Mouse (Mus musculus): Measurements from ENCODE around the gene Slc10a7. TPM values are rescaled to one million over a fixed set of nuclear protein-coding genes. Genes with fewer than 3 reads are reported as not detected.
"Not testable (repeated sequence)": the region's sequence is repeated elsewhere in the genome, so short reads cannot be mapped to it uniquely, and the experiment has no call there.

The Slc10a7 gene
- polyA plus RNA-seq, 1 experiment from 2014 or later: 9.0 TPM

- H3K27me3 ChIP-seq (ENCODE audit: control insufficient read depth, insufficient read depth, low read length): no peaks in the 10 kb centered on the region
- H3K4me1 ChIP-seq (ENCODE audit: control insufficient read depth in 2 of 2, insufficient read depth in 2 of 2, low read length in 2 of 2): peaks cover 3 to 5% of the 10 kb centered on the region in 2 experiments; a peak in 3 of 4 replicates
- H3K4me2 ChIP-seq (ENCODE audit: low read length): no peak overlapping the region
- no peaks in the 10 kb centered on the region for H3K9me3 ChIP-seq (ENCODE audit: control insufficient read depth, low read length)
- H3K27ac ChIP-seq (replicated peaks in 1 of 2; ENCODE audit: control insufficient read depth in 1 of 2, insufficient read depth in 1 of 2, low read depth in 2 of 2, low read length in 2 of 2): no peak overlapping the region
- 75% methylated on average over 4 of the region's 4 CpGs for WGBS
- no peak for ATAC-seq (ENCODE audit: insufficient number of reproducible peaks, insufficient read depth, low FRiP score, low read depth)
- H3K9ac ChIP-seq (ENCODE audit: low read length): no peak overlapping the region
- H3K4me3 ChIP-seq (ENCODE audit: control insufficient read depth in 1 of 2, insufficient read depth in 1 of 2, low read depth in 1 of 2, low read length in 2 of 2): no peak overlapping the region
- no peaks in the 10 kb centered on the region for H3K36me3 ChIP-seq (ENCODE audit: control insufficient read depth, insufficient read depth, low read length)
Observed at GRCm38 (mm10) chr8:78714880-78715279, 205.7 kb downstream of the Slc10a7 start.

- Histone ChIP-seq H3K9ac (ENCODE audit: low read length) (no peak overlapping the region), H3K27me3 (ENCODE audit: control insufficient read depth, insufficient read depth, low read length) (no peaks in the 10 kb centered on the region), H3K36me3 (ENCODE audit: control insufficient read depth, insufficient read depth, low read length) (no peaks in the 10 kb centered on the region), H3K4me1 (ENCODE audit: control insufficient read depth in 2 of 2, insufficient read depth in 2 of 2, low read length in 2 of 2) (peaks cover 16 to 20% of the 10 kb centered on the region in 2 experiments), H3K9me3 (ENCODE audit: control insufficient read depth, low read length) (no peaks in the 10 kb centered on the region), H3K27ac (replicated peaks in 1 of 2; ENCODE audit: control insufficient read depth in 1 of 2, insufficient read depth in 1 of 2, low read depth in 2 of 2, low read length in 2 of 2) (no peak overlapping the region), H3K4me2 (ENCODE audit: low read length) (no peak overlapping the region), H3K4me3 (ENCODE audit: control insufficient read depth in 1 of 2, insufficient read depth in 1 of 2, low read depth in 1 of 2, low read length in 2 of 2) (no peak overlapping the region)
- WGBS: 90% methylated on average over 7 of the region's 7 CpGs
- ATAC-seq (ENCODE audit: insufficient number of reproducible peaks, insufficient read depth, low FRiP score, low read depth): no peak
Observed at GRCm38 (mm10) chr8:78716546-78716945, 207.4 kb downstream of the Slc10a7 start.

DNA sequence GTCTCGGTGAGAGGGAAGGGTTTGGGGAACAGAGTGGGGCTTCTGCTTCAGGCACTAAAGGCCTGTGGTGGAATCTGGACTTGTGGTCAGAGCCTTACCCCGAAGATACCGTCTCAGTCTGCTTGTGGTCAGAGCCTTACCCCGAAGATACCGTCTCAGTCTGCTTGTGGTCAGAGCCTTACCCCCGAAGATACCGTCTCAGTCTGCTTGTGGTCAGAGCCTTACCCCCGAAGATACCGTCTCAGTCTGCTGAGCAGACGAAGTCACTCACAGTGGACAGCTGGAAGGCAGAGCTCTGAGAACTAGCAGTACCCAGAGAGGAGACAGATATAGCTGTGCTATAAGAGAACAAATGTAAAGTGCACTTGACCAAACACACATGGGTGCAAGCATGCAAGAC, 208.0 kb downstream of the Slc10a7 start:
- not testable (repeated sequence) for ATAC-seq (ENCODE audit: insufficient number of reproducible peaks, insufficient read depth, low FRiP score, low read depth); H3K27me3 ChIP-seq (ENCODE audit: control insufficient read depth, insufficient read depth, low read length); H3K36me3 ChIP-seq (ENCODE audit: control insufficient read depth, insufficient read depth, low read length); H3K9ac ChIP-seq (ENCODE audit: low read length); H3K27ac ChIP-seq (replicated peaks in 1 of 2; ENCODE audit: control insufficient read depth in 1 of 2, insufficient read depth in 1 of 2, low read depth in 2 of 2, low read length in 2 of 2); H3K4me2 ChIP-seq (ENCODE audit: low read length); H3K9me3 ChIP-seq (ENCODE audit: control insufficient read depth, low read length); H3K4me3 ChIP-seq (ENCODE audit: control insufficient read depth in 1 of 2, insufficient read depth in 1 of 2, low read depth in 1 of 2, low read length in 2 of 2)
- WGBS: 73% methylated on average over 10 of the region's 10 CpGs
- H3K4me1 ChIP-seq (ENCODE audit: control insufficient read depth in 2 of 2, insufficient read depth in 2 of 2, low read length in 2 of 2): peaks cover 22 to 26% of the 10 kb centered on the region in 2 experiments

- ATAC-seq (ENCODE audit: insufficient number of reproducible peaks, insufficient read depth, low FRiP score, low read depth): no peak
- Histone ChIP-seq H3K27me3 (ENCODE audit: control insufficient read depth, insufficient read depth, low read length) (no peaks in the 10 kb centered on the region), H3K4me2 (ENCODE audit: low read length) (no peak overlapping the region), H3K9ac (ENCODE audit: low read length) (no peak overlapping the region), H3K9me3 (ENCODE audit: control insufficient read depth, low read length) (no peaks in the 10 kb centered on the region), H3K4me1 (ENCODE audit: control insufficient read depth in 2 of 2, insufficient read depth in 2 of 2, low read length in 2 of 2) (peaks cover 22 to 27% of the 10 kb centered on the region in 2 experiments), H3K36me3 (ENCODE audit: control insufficient read depth, insufficient read depth, low read length) (no peaks in the 10 kb centered on the region), H3K4me3 (ENCODE audit: control insufficient read depth in 1 of 2, insufficient read depth in 1 of 2, low read depth in 1 of 2, low read length in 2 of 2) (no peak overlapping the region), H3K27ac (replicated peaks in 1 of 2; ENCODE audit: control insufficient read depth in 1 of 2, insufficient read depth in 1 of 2, low read depth in 2 of 2, low read length in 2 of 2) (peak overlapping the region in 1 of 2 experiments; percentile 47; a peak in 1 of 4 replicates)
- WGBS: 79% methylated on average over 10 of the region's 10 CpGs
Observed at GRCm38 (mm10) chr8:78719279-78720040, 210.3 kb downstream of the Slc10a7 start.

DNA sequence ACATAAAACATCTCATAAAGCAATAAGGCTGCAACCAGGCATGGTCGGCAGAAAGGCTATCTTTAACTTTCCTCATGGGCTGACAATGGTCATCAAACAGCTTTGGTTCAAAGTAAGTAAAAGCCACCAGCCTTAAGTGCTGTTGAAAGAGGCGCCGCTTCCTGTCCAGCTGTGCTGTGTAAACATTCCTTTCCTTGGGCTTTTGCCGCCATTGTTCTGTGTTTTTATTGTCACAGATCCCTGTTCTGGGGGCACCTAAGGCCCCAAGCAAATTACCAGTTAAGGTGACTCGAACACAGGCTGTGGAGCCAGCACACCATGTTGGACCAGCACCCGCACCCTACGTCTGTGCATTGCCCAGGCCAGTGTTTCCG, 210.9 kb downstream of the Slc10a7 start:
- Histone ChIP-seq H3K9ac (ENCODE audit: low read length) (no peak overlapping the region), H3K36me3 (ENCODE audit: control insufficient read depth, insufficient read depth, low read length) (no peaks in the 10 kb centered on the region), H3K4me1 (ENCODE audit: control insufficient read depth in 2 of 2, insufficient read depth in 2 of 2, low read length in 2 of 2) (peaks cover 22 to 27% of the 10 kb centered on the region in 2 experiments), H3K4me3 (ENCODE audit: control insufficient read depth in 1 of 2, insufficient read depth in 1 of 2, low read depth in 1 of 2, low read length in 2 of 2) (no peak overlapping the region), H3K27ac (replicated peaks in 1 of 2; ENCODE audit: control insufficient read depth in 1 of 2, insufficient read depth in 1 of 2, low read depth in 2 of 2, low read length in 2 of 2) (peak overlapping the region; percentile 61 to 67; a peak in 3 of 4 replicates), H3K9me3 (ENCODE audit: control insufficient read depth, low read length) (no peaks in the 10 kb centered on the region), H3K27me3 (ENCODE audit: control insufficient read depth, insufficient read depth, low read length) (no peaks in the 10 kb centered on the region), H3K4me2 (ENCODE audit: low read length) (no peak overlapping the region)
- WGBS: 63% methylated on average over 8 of the region's 8 CpGs
- no peak for ATAC-seq (ENCODE audit: insufficient number of reproducible peaks, insufficient read depth, low FRiP score, low read depth)

GRCm38 (mm10) chr8:78721576-78721975, 212.4 kb downstream of the Slc10a7 start:
- no peaks in the 10 kb centered on the region for H3K9me3 ChIP-seq (ENCODE audit: control insufficient read depth, low read length)
- peak overlapping the region; percentile 60 to 67; a peak in 3 of 4 replicates for H3K27ac ChIP-seq (replicated peaks in 1 of 2; ENCODE audit: control insufficient read depth in 1 of 2, insufficient read depth in 1 of 2, low read depth in 2 of 2, low read length in 2 of 2)
- no peak for ATAC-seq (ENCODE audit: insufficient number of reproducible peaks, insufficient read depth, low FRiP score, low read depth)
- no peak overlapping the region for H3K4me3 ChIP-seq (ENCODE audit: control insufficient read depth in 1 of 2, insufficient read depth in 1 of 2, low read depth in 1 of 2, low read length in 2 of 2)
- H3K4me2 ChIP-seq (ENCODE audit: low read length): no peak overlapping the region
- 45% methylated on average over 5 of the region's 5 CpGs for WGBS
- H3K36me3 ChIP-seq (ENCODE audit: control insufficient read depth, insufficient read depth, low read length): no peaks in the 10 kb centered on the region
- H3K27me3 ChIP-seq (ENCODE audit: control insufficient read depth, insufficient read depth, low read length): no peaks in the 10 kb centered on the region
- H3K9ac ChIP-seq (ENCODE audit: low read length): no peak overlapping the region
- H3K4me1 ChIP-seq (ENCODE audit: control insufficient read depth in 2 of 2, insufficient read depth in 2 of 2, low read length in 2 of 2): peaks cover 21 to 32% of the 10 kb centered on the region in 2 experiments

DNA sequence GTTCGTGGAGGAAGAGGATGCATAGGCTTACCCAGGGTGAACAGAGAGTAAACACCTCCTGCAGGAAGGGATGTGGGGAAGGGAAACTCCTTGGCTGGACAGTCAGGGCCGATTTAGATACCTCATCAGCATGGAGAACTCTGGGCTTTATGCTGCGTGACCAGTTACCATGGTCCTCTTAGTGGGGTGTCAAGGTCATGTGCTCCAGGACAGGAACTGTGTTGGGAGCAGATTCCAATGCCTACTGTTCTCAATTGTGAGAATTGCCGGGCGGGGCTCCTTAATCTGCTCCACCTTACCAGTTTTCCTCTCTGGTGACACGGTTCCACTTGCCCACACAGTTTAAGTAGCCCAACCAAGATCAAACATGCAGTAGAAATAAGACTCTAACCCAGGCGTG, 213.1 kb downstream of the Slc10a7 start:
- H3K9me3 ChIP-seq (ENCODE audit: control insufficient read depth, low read length): no peaks in the 10 kb centered on the region
- no peaks in the 10 kb centered on the region for H3K27me3 ChIP-seq (ENCODE audit: control insufficient read depth, insufficient read depth, low read length)
- no peak overlapping the region for H3K4me3 ChIP-seq (ENCODE audit: control insufficient read depth in 1 of 2, insufficient read depth in 1 of 2, low read depth in 1 of 2, low read length in 2 of 2)
- no peak overlapping the region for H3K4me2 ChIP-seq (ENCODE audit: low read length)
- H3K4me1 ChIP-seq (ENCODE audit: control insufficient read depth in 2 of 2, insufficient read depth in 2 of 2, low read length in 2 of 2): peaks cover 22 to 36% of the 10 kb centered on the region in 2 experiments
- H3K36me3 ChIP-seq (ENCODE audit: control insufficient read depth, insufficient read depth, low read length): no peaks in the 10 kb centered on the region
- H3K9ac ChIP-seq (ENCODE audit: low read length): no peak overlapping the region
- peak overlapping the region in 1 of 2 experiments; percentile 60; a peak in 2 of 4 replicates for H3K27ac ChIP-seq (replicated peaks in 1 of 2; ENCODE audit: control insufficient read depth in 1 of 2, insufficient read depth in 1 of 2, low read depth in 2 of 2, low read length in 2 of 2)
- 0 out of 2 replicates have a peak, but pooled peaks have one; percentile 14 for ATAC-seq (ENCODE audit: insufficient number of reproducible peaks, insufficient read depth, low FRiP score, low read depth)
- 77% methylated on average over 7 of the region's 7 CpGs for WGBS
